Mouse (Mus musculus): ENCODE data around the gene Tsacc. TPM values are rescaled to one million over a fixed set of nuclear protein-coding genes. Genes with fewer than 3 reads are reported as not detected.

The Tsacc gene
- polyA plus RNA-seq, 1 experiment: 19.8 TPM

GRCm38 (mm10) chr3:88256382-88256781 lies 40.4 kb downstream of the Tsacc start:
- no peaks in the 10 kb centered on the region for H3K27me3 ChIP-seq (ENCODE audit: control insufficient read depth, insufficient read depth, low read length, poor library complexity, severe bottlenecking)
- H3K36me3 ChIP-seq (ENCODE audit: control insufficient read depth, insufficient read depth, low read length, poor library complexity, severe bottlenecking): no peaks in the 10 kb centered on the region
- no peaks in the 10 kb centered on the region for H3K4me1 ChIP-seq (ENCODE audit: control insufficient read depth, insufficient read depth, low read length)
- H3K27ac ChIP-seq (ENCODE audit: insufficient read depth, low read length): no peak overlapping the region
- no peak overlapping the region for H3K4me3 ChIP-seq (ENCODE audit: low read depth, low read length)
- H3K9ac ChIP-seq (ENCODE audit: low read depth, poor library complexity, severe bottlenecking): no peak overlapping the region
- no peak for TF ChIP-seq CTCF (IDR thresholded peaks at IDR 0.05; ENCODE audit: low read depth, low read length)
- TF ChIP-seq EP300 (IDR thresholded peaks at IDR 0.05; ENCODE audit: insufficient read depth, low read depth, low read length): no peak
- no peak for TF ChIP-seq POLR2A (IDR thresholded peaks at IDR 0.05; ENCODE audit: insufficient read depth, low read length)
- H3K9me3 ChIP-seq (replicated peaks; ENCODE audit: control insufficient read depth, insufficient read depth, low read length, poor library complexity, severe bottlenecking): no peaks in the 10 kb centered on the region

- Histone ChIP-seq H3K27ac (ENCODE audit: insufficient read depth, low read length) (no peak overlapping the region), H3K36me3 (ENCODE audit: control insufficient read depth, insufficient read depth, low read length, poor library complexity, severe bottlenecking) (no peaks in the 10 kb centered on the region), H3K9ac (ENCODE audit: low read depth, poor library complexity, severe bottlenecking) (no peak overlapping the region), H3K9me3 (replicated peaks; ENCODE audit: control insufficient read depth, insufficient read depth, low read length, poor library complexity, severe bottlenecking) (no peaks in the 10 kb centered on the region), H3K4me1 (ENCODE audit: control insufficient read depth, insufficient read depth, low read length) (no peaks in the 10 kb centered on the region), H3K4me3 (ENCODE audit: low read depth, low read length) (no peak overlapping the region), H3K27me3 (ENCODE audit: control insufficient read depth, insufficient read depth, low read length, poor library complexity, severe bottlenecking) (no peaks in the 10 kb centered on the region)
- TF ChIP-seq POLR2A (IDR thresholded peaks at IDR 0.05; ENCODE audit: insufficient read depth, low read length) (no peak), CTCF (IDR thresholded peaks at IDR 0.05; ENCODE audit: low read depth, low read length) (no peak), EP300 (IDR thresholded peaks at IDR 0.05; ENCODE audit: insufficient read depth, low read depth, low read length) (no peak)
Measured at GRCm38 (mm10) chr3:88255950-88256349, 40.8 kb downstream of the Tsacc start.

GRCm38 (mm10) chr3:88254268-88254926 lies 42.4 kb downstream of the Tsacc start, which contains the start of gene Rhbg:
Gene Rhbg, minus strand, starts transcription at chr3:88254709.
- Histone ChIP-seq H3K36me3 (ENCODE audit: control insufficient read depth, insufficient read depth, low read length, poor library complexity, severe bottlenecking) (no peaks in the 10 kb centered on the region), H3K9ac (ENCODE audit: low read depth, poor library complexity, severe bottlenecking) (peak within 1 kb of the TSS; percentile 27), H3K9me3 (replicated peaks; ENCODE audit: control insufficient read depth, insufficient read depth, low read length, poor library complexity, severe bottlenecking) (no peaks in the 10 kb centered on the region), H3K4me1 (ENCODE audit: control insufficient read depth, insufficient read depth, low read length) (no peaks in the 10 kb centered on the region), H3K27me3 (ENCODE audit: control insufficient read depth, insufficient read depth, low read length, poor library complexity, severe bottlenecking) (no peaks in the 10 kb centered on the region), H3K27ac (ENCODE audit: insufficient read depth, low read length) (no peak within 1 kb of the TSS), H3K4me3 (ENCODE audit: low read depth, low read length) (peak within 1 kb of the TSS; percentile 76)
- TF ChIP-seq EP300 (IDR thresholded peaks at IDR 0.05; ENCODE audit: insufficient read depth, low read depth, low read length) (no peak), POLR2A (IDR thresholded peaks at IDR 0.05; ENCODE audit: insufficient read depth, low read length) (no peak), CTCF (IDR thresholded peaks at IDR 0.05; ENCODE audit: low read depth, low read length) (no peak)

GRCm38 (mm10) chr3:88252739-88253138 lies 44.1 kb downstream of the Tsacc start:
- H3K9me3 ChIP-seq (replicated peaks; ENCODE audit: control insufficient read depth, insufficient read depth, low read length, poor library complexity, severe bottlenecking): no peaks in the 10 kb centered on the region
- no peaks in the 10 kb centered on the region for H3K27me3 ChIP-seq (ENCODE audit: control insufficient read depth, insufficient read depth, low read length, poor library complexity, severe bottlenecking)
- H3K9ac ChIP-seq (ENCODE audit: low read depth, poor library complexity, severe bottlenecking): no peak overlapping the region
- H3K27ac ChIP-seq (ENCODE audit: insufficient read depth, low read length): no peak overlapping the region
- H3K4me3 ChIP-seq (ENCODE audit: low read depth, low read length): no peak overlapping the region
- H3K4me1 ChIP-seq (ENCODE audit: control insufficient read depth, insufficient read depth, low read length): no peaks in the 10 kb centered on the region
- TF ChIP-seq EP300 (IDR thresholded peaks at IDR 0.05; ENCODE audit: insufficient read depth, low read depth, low read length) (no peak), POLR2A (IDR thresholded peaks at IDR 0.05; ENCODE audit: insufficient read depth, low read length) (no peak), CTCF (IDR thresholded peaks at IDR 0.05; ENCODE audit: low read depth, low read length) (no peak)
- no peaks in the 10 kb centered on the region for H3K36me3 ChIP-seq (ENCODE audit: control insufficient read depth, insufficient read depth, low read length, poor library complexity, severe bottlenecking)

GRCm38 (mm10) chr3:88248406-88248805 lies 48.4 kb downstream of the Tsacc start:
- Histone ChIP-seq H3K36me3 (ENCODE audit: control insufficient read depth, insufficient read depth, low read length, poor library complexity, severe bottlenecking) (no peaks in the 10 kb centered on the region), H3K27me3 (ENCODE audit: control insufficient read depth, insufficient read depth, low read length, poor library complexity, severe bottlenecking) (no peaks in the 10 kb centered on the region), H3K9ac (ENCODE audit: low read depth, poor library complexity, severe bottlenecking) (no peak overlapping the region), H3K27ac (ENCODE audit: insufficient read depth, low read length) (no peak overlapping the region), H3K9me3 (replicated peaks; ENCODE audit: control insufficient read depth, insufficient read depth, low read length, poor library complexity, severe bottlenecking) (no peaks in the 10 kb centered on the region), H3K4me3 (ENCODE audit: low read depth, low read length) (no peak overlapping the region), H3K4me1 (ENCODE audit: control insufficient read depth, insufficient read depth, low read length) (no peaks in the 10 kb centered on the region)
- TF ChIP-seq POLR2A (IDR thresholded peaks at IDR 0.05; ENCODE audit: insufficient read depth, low read length) (no peak), EP300 (IDR thresholded peaks at IDR 0.05; ENCODE audit: insufficient read depth, low read depth, low read length) (no peak), CTCF (IDR thresholded peaks at IDR 0.05; ENCODE audit: low read depth, low read length) (no peak)

- no peak for TF ChIP-seq CTCF (IDR thresholded peaks at IDR 0.05; ENCODE audit: low read depth, low read length)
- no peak for TF ChIP-seq POLR2A (IDR thresholded peaks at IDR 0.05; ENCODE audit: insufficient read depth, low read length)
- TF ChIP-seq EP300 (IDR thresholded peaks at IDR 0.05; ENCODE audit: insufficient read depth, low read depth, low read length): no peak
- H3K36me3 ChIP-seq (ENCODE audit: control insufficient read depth, insufficient read depth, low read length, poor library complexity, severe bottlenecking): no peaks in the 10 kb centered on the region
- H3K27ac ChIP-seq (ENCODE audit: insufficient read depth, low read length): no peak overlapping the region
- H3K9me3 ChIP-seq (replicated peaks; ENCODE audit: control insufficient read depth, insufficient read depth, low read length, poor library complexity, severe bottlenecking): no peaks in the 10 kb centered on the region
- H3K9ac ChIP-seq (ENCODE audit: low read depth, poor library complexity, severe bottlenecking): 0 out of 2 replicates have a peak overlapping the region, but pooled peaks have one; percentile 5
- no peaks in the 10 kb centered on the region for H3K27me3 ChIP-seq (ENCODE audit: control insufficient read depth, insufficient read depth, low read length, poor library complexity, severe bottlenecking)
- H3K4me3 ChIP-seq (ENCODE audit: low read depth, low read length): peak overlapping the region; percentile 7; the same call in 1 of the 2 replicates
- H3K4me1 ChIP-seq (ENCODE audit: control insufficient read depth, insufficient read depth, low read length): no peaks in the 10 kb centered on the region
Measured at GRCm38 (mm10) chr3:88247666-88248065, 49.1 kb downstream of the Tsacc start.

Measured in ES-Bruce4 (cell line).